Mouse (Mus musculus) forebrain, embryonic 10.5 days (tissue): ENCODE measurements at regions not wholly inside any gene's neighbourhood (a gene's known extent, or its start where the extent isn't known, plus 50 kb on each side); places are given as distances from the start of the nearest gene placed in this dataset.
A peak's percentile ranks its signal among the peaks of the same experiment; 100 is the strongest.

Source experiments
- DNase-seq: peaks from one replicate; pipeline ENCODE4 v3.0.0-alpha.2; 2017; ENCODE audit warnings: low spot score; ENCODE audit errors: extremely low spot score
- H3K27ac ChIP-seq: fragments of 300-500 bp; sonication (generic); 2 replicates; pipeline ENCODE4 v1.5.1; 2016; ENCODE audit warnings: mild to moderate bottlenecking
- H3K27me3 ChIP-seq: fragments of 300-500 bp; sonication (generic); 2 replicates; pipeline ENCODE4 v1.6.1; 2016; ENCODE audit warnings: mild to moderate bottlenecking; ENCODE audit not compliant: poor library complexity, severe bottlenecking
- H3K36me3 ChIP-seq: fragments of 300-500 bp; sonication (generic); replicated peaks from 2 replicates; pipeline ENCODE4 v1.6.1; 2016; ENCODE audit warnings: mild to moderate bottlenecking, moderate library complexity
- H3K4me1 ChIP-seq: fragments of 300-500 bp; sonication (generic); 2 replicates; pipeline ENCODE4 v1.6.1; 2016
- H3K4me3 ChIP-seq: fragments of 300-500 bp; sonication (generic); 2 replicates; pipeline ENCODE4 v1.5.1; 2016; ENCODE audit warnings: mild to moderate bottlenecking, moderate library complexity
- H3K9me3 ChIP-seq: fragments of 300-500 bp; sonication (generic); 2 replicates; pipeline ENCODE4 v1.6.1; 2016; ENCODE audit warnings: mild to moderate bottlenecking, moderate library complexity
- WGBS: fragments of 180-500 bp; shearing (Covaris S2); methylation state at CpG from one replicate; pipeline ENCODE4 v1.1.7; 2016; 5-methylcytosine and 5-hydroxymethylcytosine counted together

GRCm38 (mm10) chr8:12051357-12051756 lies 211.1 kb downstream of the Tex29 start:
- no peak overlapping the region for H3K4me3 ChIP-seq
- peaks cover 24% of the 10 kb centered on the region for H3K4me1 ChIP-seq
- H3K36me3 ChIP-seq = no peaks in the 10 kb centered on the region
- H3K27me3 ChIP-seq = peaks cover 40% of the 10 kb centered on the region
- no peaks in the 10 kb centered on the region for H3K9me3 ChIP-seq
- peak overlapping the region; percentile 59 for H3K27ac ChIP-seq
- no peak for DNase-seq
- 27% methylated on average over 12 of the region's 12 CpGs for WGBS

- H3K27me3 ChIP-seq = peaks cover 49% of the 10 kb centered on the region
- 95% methylated on average over 9 of the region's 9 CpGs for WGBS
- H3K9me3 ChIP-seq = no peaks in the 10 kb centered on the region
- H3K27ac ChIP-seq = no peak overlapping the region
- H3K36me3 ChIP-seq = no peaks in the 10 kb centered on the region
- H3K4me3 ChIP-seq = no peak overlapping the region
- peaks cover 22% of the 10 kb centered on the region for H3K4me1 ChIP-seq
- no peak for DNase-seq
Observed at GRCm38 (mm10) chr8:12055931-12056330, 215.7 kb downstream of the Tex29 start.

DNA sequence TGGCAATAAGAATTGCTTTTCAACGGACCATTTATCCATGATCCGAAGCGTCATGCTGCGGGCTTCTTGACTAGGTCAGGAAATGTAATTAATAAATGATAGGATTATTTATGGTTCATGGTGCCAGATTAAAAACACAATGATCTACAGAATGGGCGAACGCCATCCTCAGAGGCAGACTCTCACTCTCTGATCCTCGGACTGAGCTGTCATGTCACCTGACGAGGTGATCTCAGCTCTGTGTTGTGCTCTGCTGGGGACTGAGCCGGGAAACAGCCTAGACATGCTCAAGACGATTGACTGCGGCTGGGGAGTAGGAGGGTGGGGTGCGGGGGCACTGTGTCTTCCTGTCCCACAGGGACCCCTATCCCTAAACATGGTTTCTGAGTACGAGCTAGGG lies 217.4 kb upstream of the A230072I06Rik start:
- 68% methylated on average over 13 of the region's 13 CpGs for WGBS
- peaks cover 56% of the 10 kb centered on the region for H3K27me3 ChIP-seq
- DNase-seq = no peak

GRCm38 (mm10) chr8:12062710-12063109 lies 215.9 kb upstream of the A230072I06Rik start:
- Histone ChIP-seq H3K27ac (no peak overlapping the region), H3K4me1 (peaks cover 24% of the 10 kb centered on the region), H3K4me3 (no peak overlapping the region), H3K27me3 (peaks cover 50% of the 10 kb centered on the region), H3K9me3 (no peaks in the 10 kb centered on the region), H3K36me3 (no peaks in the 10 kb centered on the region)
- no peak for DNase-seq
- 87% methylated on average over 8 of the region's 8 CpGs for WGBS

More for the DNA sequence above, 217.4 kb upstream of the A230072I06Rik start:
- Histone ChIP-seq H3K4me1 (peaks cover 24% of the 10 kb centered on the region), H3K27ac (no peak overlapping the region), H3K9me3 (no peaks in the 10 kb centered on the region), H3K4me3 (no peak overlapping the region), H3K36me3 (no peaks in the 10 kb centered on the region)

DNA sequence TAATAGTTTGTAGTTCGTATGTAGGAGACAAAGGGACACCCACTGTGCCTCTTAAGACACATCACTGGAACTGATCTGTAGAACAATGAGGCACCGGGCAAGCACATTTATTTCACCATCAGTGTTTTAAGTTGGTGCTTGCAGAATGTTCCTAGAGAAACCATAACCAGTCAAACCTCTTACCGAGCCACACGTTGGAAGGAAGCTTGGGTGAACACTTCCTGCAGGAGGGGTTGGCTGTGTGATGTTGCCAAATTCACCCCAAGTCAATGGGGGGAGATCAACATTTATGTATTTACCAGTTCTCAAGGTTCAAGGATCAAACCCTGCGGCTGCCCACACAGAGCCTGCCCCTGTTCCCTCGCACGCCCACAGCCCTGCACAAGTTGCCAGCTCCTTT lies 214.0 kb upstream of the A230072I06Rik start:
- Histone ChIP-seq H3K27ac (no peak overlapping the region), H3K36me3 (no peaks in the 10 kb centered on the region), H3K4me1 (peaks cover 24% of the 10 kb centered on the region), H3K9me3 (no peaks in the 10 kb centered on the region), H3K27me3 (peaks cover 48% of the 10 kb centered on the region), H3K4me3 (no peak overlapping the region)
- WGBS = 84% methylated on average over 7 of the region's 7 CpGs
- DNase-seq = no peak

- no peaks in the 10 kb centered on the region for H3K9me3 ChIP-seq
- peaks cover 13% of the 10 kb centered on the region for H3K4me1 ChIP-seq
- H3K27me3 ChIP-seq = peaks cover 45% of the 10 kb centered on the region
- no peak overlapping the region for H3K27ac ChIP-seq
- H3K36me3 ChIP-seq = no peaks in the 10 kb centered on the region
- 89% methylated on average over 10 of the region's 10 CpGs for WGBS
- no peak overlapping the region for H3K4me3 ChIP-seq
- no peak for DNase-seq
Observed at GRCm38 (mm10) chr8:12066454-12066853, 212.2 kb upstream of the A230072I06Rik start.

GRCm38 (mm10) chr8:12073311-12073999 lies 205.2 kb upstream of the A230072I06Rik start:
- Histone ChIP-seq H3K27ac (no peak overlapping the region), H3K27me3 (0 out of 2 replicates have a peak, but pooled peaks cover 9% of the 10 kb centered on the region), H3K36me3 (no peaks in the 10 kb centered on the region), H3K4me3 (no peak overlapping the region), H3K9me3 (no peaks in the 10 kb centered on the region), H3K4me1 (no peaks in the 10 kb centered on the region)
- no peak for DNase-seq
- 85% methylated on average over 6 of the region's 6 CpGs for WGBS

GRCm38 (mm10) chr8:12075943-12076342 lies 202.7 kb upstream of the A230072I06Rik start:
- DNase-seq = no peak
- H3K36me3 ChIP-seq = no peaks in the 10 kb centered on the region
- H3K27ac ChIP-seq = no peak overlapping the region
- H3K4me3 ChIP-seq = no peak overlapping the region
- H3K27me3 ChIP-seq = 0 out of 2 replicates have a peak, but pooled peaks cover 9% of the 10 kb centered on the region
- 88% methylated on average over 3 of the region's 3 CpGs for WGBS
- no peaks in the 10 kb centered on the region for H3K4me1 ChIP-seq
- H3K9me3 ChIP-seq = no peaks in the 10 kb centered on the region

DNA sequence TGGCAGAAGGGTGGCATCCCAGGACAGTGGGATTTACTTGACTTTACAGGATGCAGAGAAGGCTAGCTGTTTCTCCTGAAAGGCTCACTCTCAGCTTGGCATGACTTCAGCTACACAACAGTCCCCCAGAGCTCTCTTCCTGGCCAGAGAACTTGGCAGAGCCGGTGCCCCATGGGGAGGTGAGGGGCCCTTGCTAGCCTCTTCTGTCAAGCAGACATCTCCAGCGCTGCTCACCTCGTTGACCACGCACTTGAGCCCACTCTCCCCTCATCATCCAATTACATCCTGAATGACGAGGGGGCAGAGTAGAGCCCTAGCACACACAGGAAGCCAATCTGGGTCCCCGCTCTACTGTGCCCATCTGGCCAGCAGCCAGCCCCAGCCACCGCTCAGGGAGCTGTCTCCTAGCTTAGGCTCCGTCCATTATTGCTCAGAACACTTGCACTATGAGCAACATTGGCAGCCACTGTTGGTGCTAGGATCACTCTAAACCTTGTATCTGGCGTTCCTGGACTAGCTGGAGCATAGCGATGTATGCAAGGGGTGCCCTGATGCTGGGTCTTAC lies 201.7 kb upstream of the A230072I06Rik start:
- WGBS = 91% methylated on average over 10 of the region's 10 CpGs
- Histone ChIP-seq H3K27me3 (0 out of 2 replicates have a peak, but pooled peaks cover 9% of the 10 kb centered on the region), H3K9me3 (no peaks in the 10 kb centered on the region), H3K36me3 (no peaks in the 10 kb centered on the region), H3K4me1 (no peaks in the 10 kb centered on the region), H3K27ac (no peak overlapping the region), H3K4me3 (no peak overlapping the region)
- no peak for DNase-seq

DNA sequence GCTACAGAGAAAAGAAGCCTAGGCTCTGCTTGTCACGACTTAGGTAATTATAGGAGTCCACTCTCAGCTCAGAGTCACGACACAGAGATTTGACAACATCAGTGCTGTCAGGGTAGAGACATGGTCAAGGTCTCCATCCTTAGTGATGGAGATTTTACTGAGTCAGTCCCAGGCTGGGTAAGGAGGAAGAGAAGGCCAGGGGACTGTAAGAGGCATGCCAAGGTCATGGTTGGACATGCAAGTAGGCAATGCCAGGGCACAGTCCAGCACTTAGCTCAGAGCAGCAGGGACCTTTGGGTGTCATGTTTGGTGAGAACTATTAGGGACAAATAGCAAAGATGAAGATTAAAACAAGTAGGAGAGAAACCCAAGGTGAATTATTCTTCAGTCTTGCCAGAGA lies 200.7 kb upstream of the A230072I06Rik start:
- Histone ChIP-seq H3K9me3 (no peaks in the 10 kb centered on the region), H3K27ac (no peak overlapping the region), H3K36me3 (no peaks in the 10 kb centered on the region), H3K27me3 (0 out of 2 replicates have a peak, but pooled peaks cover 5% of the 10 kb centered on the region), H3K4me1 (no peaks in the 10 kb centered on the region), H3K4me3 (no peak overlapping the region)
- DNase-seq = no peak
- WGBS = 78% methylated on average over 2 of the region's 2 CpGs

DNA sequence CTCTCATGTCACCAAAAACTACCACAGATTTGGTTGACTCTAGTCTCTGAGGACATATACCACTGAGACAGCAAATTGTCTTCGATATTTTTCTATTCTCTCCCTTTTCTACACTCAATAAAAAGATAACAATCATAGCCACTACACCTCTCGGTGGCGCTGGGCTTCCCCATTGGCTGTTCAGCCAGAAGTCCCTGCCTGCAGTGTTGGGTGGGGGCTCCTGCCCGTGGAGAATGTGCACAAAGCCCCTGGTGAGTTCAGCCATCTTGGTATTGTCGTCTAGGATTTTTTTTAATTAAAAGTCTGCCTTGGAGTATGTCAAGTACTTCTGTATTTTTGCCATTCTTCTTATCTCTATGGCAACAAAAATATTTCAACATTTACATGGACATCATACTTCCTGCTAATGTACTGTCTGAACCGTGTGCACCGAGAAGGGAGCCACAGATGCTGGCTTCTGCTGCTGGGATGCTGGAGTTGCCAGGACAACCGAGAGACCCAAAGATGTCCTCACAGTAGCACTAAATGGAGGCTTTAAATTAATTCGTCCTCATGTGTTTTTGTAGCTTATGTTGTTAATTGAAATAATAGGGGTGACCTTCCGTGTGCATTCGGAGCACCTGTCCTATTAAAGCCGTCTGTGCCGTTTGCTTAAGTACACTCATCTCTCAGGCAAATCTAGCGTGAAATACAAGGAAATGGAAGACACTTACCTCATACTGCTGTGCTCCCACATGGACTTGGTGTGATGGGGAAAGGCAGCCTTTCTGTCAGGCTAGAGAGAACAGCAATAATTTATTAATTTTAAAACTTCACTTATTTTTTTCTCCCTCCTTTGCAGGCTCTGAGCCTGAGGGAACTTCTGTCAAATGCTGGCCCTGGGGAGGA lies 199.7 kb upstream of the A230072I06Rik start:
- H3K9me3 ChIP-seq = no peaks in the 10 kb centered on the region
- WGBS = 85% methylated on average over 14 of the region's 14 CpGs
- no peaks in the 10 kb centered on the region for H3K36me3 ChIP-seq
- 0 out of 2 replicates have a peak, but pooled peaks cover 5% of the 10 kb centered on the region for H3K27me3 ChIP-seq
- no peak overlapping the region for H3K4me3 ChIP-seq
- no peak overlapping the region for H3K27ac ChIP-seq
- H3K4me1 ChIP-seq = no peaks in the 10 kb centered on the region
- no peak for DNase-seq

GRCm38 (mm10) chr8:12081536-12081935 lies 197.1 kb upstream of the A230072I06Rik start:
- H3K27ac ChIP-seq = no peak overlapping the region
- 95% methylated on average over 5 of the region's 5 CpGs for WGBS
- no peaks in the 10 kb centered on the region for H3K9me3 ChIP-seq
- H3K27me3 ChIP-seq = peaks cover 10% of the 10 kb centered on the region
- no peaks in the 10 kb centered on the region for H3K36me3 ChIP-seq
- no peak for DNase-seq
- H3K4me3 ChIP-seq = no peak overlapping the region
- H3K4me1 ChIP-seq = no peaks in the 10 kb centered on the region
